ENCODE assay signal across 10 mouse cellular contexts in the genomic region with DNA sequence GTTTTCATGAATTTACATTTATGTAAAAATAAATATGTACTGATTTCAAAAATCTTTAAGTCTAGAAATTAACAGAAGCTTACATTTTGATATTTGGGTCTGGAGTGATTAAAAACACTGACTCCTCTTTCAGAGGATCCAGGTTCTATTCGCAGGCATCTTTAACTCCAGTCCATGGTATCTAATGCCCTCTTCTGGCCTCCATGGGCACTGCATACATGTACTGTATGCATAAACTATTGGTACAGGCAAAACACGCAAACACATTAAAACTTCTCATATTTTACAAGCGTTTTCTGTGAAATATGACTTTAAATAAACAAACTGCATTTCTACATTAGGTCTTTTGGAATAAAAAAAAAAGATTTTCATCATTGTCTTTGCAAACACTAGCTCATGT.
DNase-seq lines count a peak whose midpoint lies in the region; ATAC-seq lines count a peak whose summit lies in the region.
"Had no signal": no experiment of that assay in that cellular context is flagged by ENCODE, and none has a peak within 500 bp of the region (broad histone marks: within the 10 kb centered on the region; RNA-seq: fewer than 3 reads in every experiment).

No protein-coding gene starts in this region.

- peak; percentile 10 for DNase-seq in adrenal gland, postnatal 10 days
- no peak for DNase-seq in adrenal gland, adult 8-10 months
- peak; percentile 22 for DNase-seq in kidney, adult 18-20 months
- peak; percentile 16 for DNase-seq in neural tube, embryonic 10.5 days (ENCODE audit: extremely low spot score, low spot score)
- peak; percentile 14 for DNase-seq in lung, postnatal 36 days

- no peaks in the 10 kb centered on the region for H3K27me3 ChIP-seq in kidney, embryonic 16.5 days (ENCODE audit: insufficient read depth, low read length)
- no peaks in the 10 kb centered on the region for H3K27me3 ChIP-seq in neural tube, embryonic 15.5 days (replicated peaks)
- H3K27me3 ChIP-seq: embryonic facial prominence, embryonic 13.5 days; midbrain, embryonic 12.5 days had no signal

- 72% methylated on average over 3 of the region's 3 CpGs for WGBS in kidney, embryonic 16.5 days
- 75% methylated on average over 3 of the region's 3 CpGs for WGBS in neural tube, embryonic 15.5 days

- no peak overlapping the region for H3K27ac ChIP-seq in kidney, embryonic 16.5 days (ENCODE audit: low read length)
- no peak overlapping the region for H3K27ac ChIP-seq in neural tube, embryonic 15.5 days (replicated peaks)
- H3K27ac ChIP-seq: embryonic facial prominence, embryonic 13.5 days; midbrain, embryonic 12.5 days had no signal

- no peaks in the 10 kb centered on the region for H3K4me1 ChIP-seq in kidney, embryonic 16.5 days (ENCODE audit: insufficient read depth, low read length)
- no peaks in the 10 kb centered on the region for H3K4me1 ChIP-seq in neural tube, embryonic 15.5 days
- H3K4me1 ChIP-seq: embryonic facial prominence, embryonic 13.5 days; midbrain, embryonic 12.5 days had no signal

- no peak for ATAC-seq in kidney, embryonic 16.5 days (ENCODE audit: low FRiP score, low TSS enrichment)
- ATAC-seq in neural tube, embryonic 15.5 days (ENCODE audit: low FRiP score): no peak
- ATAC-seq in erythroid progenitor cell, adult 5-6 weeks (replicated peaks; ENCODE audit: low FRiP score, poor library complexity, severe bottlenecking): no peak

- H3K4me3 ChIP-seq in kidney, embryonic 16.5 days (ENCODE audit: low read length): no peak overlapping the region
- H3K4me3 ChIP-seq in neural tube, embryonic 15.5 days (replicated peaks): no peak overlapping the region
- H3K4me3 ChIP-seq: embryonic facial prominence, embryonic 13.5 days; midbrain, embryonic 12.5 days had no signal

- no peaks in the 10 kb centered on the region for H3K36me3 ChIP-seq in kidney, embryonic 16.5 days (ENCODE audit: insufficient read depth, low read length)
- H3K36me3 ChIP-seq in neural tube, embryonic 15.5 days: no peaks in the 10 kb centered on the region
- H3K36me3 ChIP-seq: embryonic facial prominence, embryonic 13.5 days; midbrain, embryonic 12.5 days had no signal

- H3K9ac ChIP-seq in kidney, embryonic 16.5 days (replicated peaks; ENCODE audit: low read length): no peak overlapping the region
- H3K9ac ChIP-seq in neural tube, embryonic 15.5 days (replicated peaks): no peak overlapping the region
- H3K9ac ChIP-seq: embryonic facial prominence, embryonic 13.5 days; midbrain, embryonic 12.5 days had no signal

- H3K9me3 ChIP-seq in kidney, embryonic 16.5 days (ENCODE audit: low read length): no peaks in the 10 kb centered on the region
- no peaks in the 10 kb centered on the region for H3K9me3 ChIP-seq in neural tube, embryonic 15.5 days (replicated peaks)
- H3K9me3 ChIP-seq: embryonic facial prominence, embryonic 13.5 days; midbrain, embryonic 12.5 days had no signal

- H3K4me2 ChIP-seq in kidney, embryonic 16.5 days (replicated peaks; ENCODE audit: low read depth, low read length): no peak overlapping the region
- H3K4me2 ChIP-seq in neural tube, embryonic 15.5 days: no peak overlapping the region
- H3K4me2 ChIP-seq: embryonic facial prominence, embryonic 13.5 days; midbrain, embryonic 12.5 days had no signal
